Mouse (Mus musculus) adrenal gland, postnatal 25 days (tissue): Measurements from ENCODE around the gene Dad1. TPM values are rescaled to one million over a fixed set of nuclear protein-coding genes. Genes with fewer than 3 reads are reported as not detected.
A peak's percentile ranks its signal among the peaks of the same experiment; 100 is the strongest.

Experiments
- DNase-seq: peaks from one replicate; pipeline ENCODE4 v3.0.0; 2021; ENCODE audit warnings: mixed read lengths
- long read RNA-seq: library from polyadenylated mRNA; stranded (forward); transcript quantifications from one replicate; pipeline ENCODE4 v2.0.0, GENCODE M21; 2021
- total RNA-seq: library from RNA; stranded (reverse); gene quantifications from 2 replicates; pipeline ENCODE4 v1.2.3, GENCODE M21; 2021

Gene Dad1
- 310 and 330 TPM in 2 replicates for total RNA-seq
- long read RNA-seq, transcript Dad1-201 (3 exons, 878 nt): major isoform, 229 of 232 reads
- long read RNA-seq, partial matches to known transcripts: 2 of 232 reads
- long read RNA-seq, other reads (novel, unspliced or antisense): 1 of 232 reads

DNA sequence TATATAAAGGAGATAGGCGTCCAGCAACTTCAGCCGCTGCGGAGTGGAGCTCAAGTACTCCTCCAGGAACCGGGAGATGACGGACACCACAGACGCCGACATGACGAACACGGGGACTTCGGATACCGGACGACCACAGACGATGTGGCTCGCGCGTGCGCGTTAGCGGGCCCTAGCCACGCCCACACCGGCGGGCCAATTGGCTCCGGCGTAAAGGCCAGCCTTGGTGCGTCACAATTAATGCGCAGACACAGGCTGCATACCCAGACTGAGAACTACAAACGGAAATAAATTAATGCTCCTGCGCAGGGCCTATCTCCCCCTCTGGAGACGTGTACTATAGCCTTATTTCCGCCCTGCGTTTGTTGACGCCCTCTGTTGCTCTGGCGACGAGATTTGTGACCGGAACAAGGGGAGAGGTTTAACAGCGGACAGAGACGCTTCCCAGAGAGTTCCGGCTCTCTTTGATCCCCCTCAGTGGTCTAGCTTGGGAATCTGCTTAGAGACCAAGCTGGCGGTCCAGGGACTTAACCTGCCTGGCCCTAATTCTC lies at the start of gene Dad1, which contains the start of gene Abhd4:
TSS of gene Dad1 (minus strand) at position 364 of the 551 bp plus-strand sequence.
TSS of gene Abhd4 (plus strand) at position 448 of the 551 bp plus-strand sequence.
- peak; percentile 97 for DNase-seq

DNA sequence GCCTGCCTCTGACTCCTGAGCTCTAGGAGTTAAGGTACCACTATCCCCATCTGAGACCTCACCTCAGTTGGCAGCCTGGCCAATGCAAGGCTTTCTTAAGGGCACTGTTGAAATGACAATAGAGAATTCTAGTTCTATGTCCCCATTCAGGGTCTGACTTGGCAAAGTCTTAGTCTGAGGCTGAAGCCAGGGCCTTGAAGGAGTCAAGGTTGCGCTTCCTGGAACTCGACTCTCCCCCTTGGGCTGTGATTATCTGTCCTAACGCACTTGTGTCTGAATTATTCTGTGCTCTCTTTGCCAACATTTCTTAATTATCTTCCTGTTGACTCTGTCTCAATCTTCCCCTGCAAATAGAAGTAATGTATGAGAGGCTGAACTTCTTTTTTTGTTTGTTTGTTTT lies 46.8 kb upstream of the Dad1 start:
- peak; percentile 12 for DNase-seq

DNA sequence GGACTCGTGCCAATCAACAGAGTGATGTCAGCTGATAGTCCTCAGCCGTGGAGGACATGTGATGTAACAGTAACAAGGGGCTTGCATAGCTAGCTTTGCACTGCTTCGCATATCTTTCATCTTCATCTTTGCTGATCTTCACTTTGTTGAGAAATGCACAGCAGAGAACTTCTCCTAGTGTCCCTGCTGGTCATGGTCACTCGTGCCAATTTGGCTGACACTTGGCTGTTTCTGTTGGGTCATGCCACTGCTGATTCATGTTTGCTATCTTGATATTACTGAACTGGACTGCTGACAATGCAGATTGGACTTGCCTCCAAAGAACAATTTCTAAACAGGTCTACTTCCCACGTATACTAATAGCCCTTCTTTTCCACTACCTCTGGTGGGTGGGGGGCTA lies 46.2 kb upstream of the Dad1 start:
- peak; percentile 68 for DNase-seq

DNA sequence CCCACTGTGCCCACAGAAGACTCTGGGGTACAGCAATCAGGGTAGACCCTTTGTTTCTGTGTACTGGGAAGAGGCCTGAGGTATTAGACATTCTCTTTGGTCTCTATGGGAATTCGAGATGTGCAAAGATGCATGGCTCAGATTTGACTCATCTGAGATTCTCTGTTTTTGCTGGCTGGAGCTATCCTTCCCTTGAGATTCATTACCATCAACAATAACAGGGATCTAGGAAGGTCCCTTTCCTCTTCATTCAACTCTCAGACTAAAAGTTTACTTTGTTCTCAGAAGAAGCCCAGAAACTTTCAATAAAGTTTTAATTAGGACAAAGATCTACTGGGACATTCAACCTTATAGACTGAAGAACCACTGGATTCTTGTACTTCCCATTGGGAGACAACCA lies 30.9 kb upstream of the Dad1 start, which contains the start of gene Olfr49:
TSS of gene Olfr49 (minus strand) at position 101 of the 400 bp plus-strand sequence.
- DNase-seq: no peak

DNA sequence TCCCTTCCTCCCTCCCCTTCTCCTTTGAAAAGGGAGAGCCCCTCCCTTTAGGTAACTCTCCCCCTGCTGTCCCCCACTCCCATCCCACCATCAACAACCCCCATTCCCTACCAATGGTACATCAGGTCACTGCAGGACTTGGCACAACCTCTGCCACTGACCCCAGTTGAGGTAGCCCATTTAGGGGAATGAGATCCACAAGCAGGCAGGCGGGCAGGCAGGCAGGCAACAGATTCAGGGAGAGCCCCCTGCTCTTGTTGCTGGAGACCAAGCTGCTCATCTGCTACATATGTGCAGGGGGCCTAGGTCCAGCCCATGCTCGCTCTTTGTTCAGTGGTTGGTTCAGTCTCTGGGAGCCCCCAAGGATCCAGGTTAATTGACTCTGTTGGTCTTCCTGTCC lies 22.5 kb upstream of the Dad1 start:
- DNase-seq: no peak

DNA sequence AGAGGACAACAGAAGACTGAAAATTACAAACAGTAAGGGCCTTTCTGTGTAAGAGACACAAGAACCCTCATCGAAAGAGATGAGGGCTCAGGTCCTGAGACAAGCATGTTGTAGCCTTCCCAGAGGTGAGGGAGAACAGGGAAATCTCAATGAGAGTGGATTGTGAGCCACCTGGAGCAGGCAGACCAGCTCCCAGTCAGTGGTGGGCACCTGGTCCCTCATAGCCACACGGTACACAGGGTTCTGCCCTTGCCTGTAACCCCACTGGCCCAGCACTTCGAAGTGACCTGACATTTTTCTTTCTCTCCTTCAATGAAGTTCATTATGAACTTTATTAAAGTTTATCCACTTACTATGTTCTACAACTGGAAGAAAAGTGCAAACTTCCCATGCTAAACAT lies 18.8 kb upstream of the Dad1 start:
- DNase-seq: no peak

DNA sequence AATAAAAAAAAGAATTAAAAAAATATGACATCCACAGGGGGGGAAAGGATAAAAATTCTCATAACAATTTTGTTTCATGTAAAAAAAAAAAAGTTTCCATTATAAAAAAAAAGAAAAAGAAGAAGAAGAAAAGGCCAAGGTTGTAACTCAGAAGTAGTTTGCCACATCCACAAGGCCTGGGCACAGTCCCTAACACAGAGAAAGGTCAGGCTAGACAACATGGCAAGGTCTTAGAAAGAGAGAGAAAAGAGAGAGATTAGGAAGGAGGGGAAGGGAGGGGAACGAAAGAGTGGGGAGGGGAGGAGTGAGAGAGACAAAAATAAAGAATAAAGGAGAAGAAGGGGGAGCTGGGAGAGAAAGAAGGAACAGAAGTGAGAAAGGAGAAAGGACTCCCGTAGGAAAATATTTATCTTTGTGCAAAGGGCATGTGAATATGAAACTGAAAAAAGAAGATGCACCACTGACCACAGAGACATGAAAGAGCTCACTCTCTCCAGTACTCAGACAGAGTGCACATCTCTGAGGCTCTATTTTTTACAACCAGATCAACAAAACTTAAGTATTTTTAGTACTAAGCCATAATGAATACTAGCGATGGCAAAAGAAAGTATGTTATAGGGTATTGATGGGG lies 18.2 kb upstream of the Dad1 start:
- no peak for DNase-seq

DNA sequence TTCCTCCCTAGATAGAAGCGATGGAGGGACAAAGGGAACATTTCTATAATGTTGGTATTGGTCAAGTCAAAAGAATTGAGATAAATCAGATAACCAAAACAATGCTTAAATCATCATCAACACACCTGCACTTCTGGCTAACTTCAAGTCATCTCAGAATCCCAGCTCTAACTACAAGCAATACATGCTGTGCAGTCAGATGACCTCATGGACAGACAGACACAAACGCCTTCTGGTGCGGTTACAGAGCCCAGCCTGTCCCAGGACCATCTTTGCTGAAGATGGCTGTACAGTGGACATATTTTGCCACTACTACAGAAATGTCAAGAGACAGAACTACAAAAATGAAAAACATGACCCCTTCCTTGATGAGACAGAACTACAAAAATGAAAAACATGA lies 16.5 kb upstream of the Dad1 start:
- DNase-seq: no peak

DNA sequence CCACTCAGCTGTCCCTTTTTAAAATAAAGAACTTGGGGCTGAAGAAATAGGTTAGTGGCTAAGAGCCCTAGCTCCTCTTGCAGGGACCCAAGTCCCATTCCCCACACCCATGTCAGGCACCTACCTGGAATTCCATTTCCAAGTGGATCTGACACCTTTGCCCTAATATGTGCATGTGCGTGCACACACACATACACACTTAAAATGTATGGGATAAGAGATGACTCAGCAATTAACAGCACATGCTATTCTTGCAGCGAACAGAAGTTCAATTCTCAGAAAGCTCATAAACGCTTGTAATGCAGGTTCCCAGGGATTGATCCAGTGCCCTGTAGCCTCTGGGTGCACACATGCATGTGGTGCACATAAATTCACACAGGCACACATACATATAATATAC lies 15.7 kb upstream of the Dad1 start:
- no peak for DNase-seq

DNA sequence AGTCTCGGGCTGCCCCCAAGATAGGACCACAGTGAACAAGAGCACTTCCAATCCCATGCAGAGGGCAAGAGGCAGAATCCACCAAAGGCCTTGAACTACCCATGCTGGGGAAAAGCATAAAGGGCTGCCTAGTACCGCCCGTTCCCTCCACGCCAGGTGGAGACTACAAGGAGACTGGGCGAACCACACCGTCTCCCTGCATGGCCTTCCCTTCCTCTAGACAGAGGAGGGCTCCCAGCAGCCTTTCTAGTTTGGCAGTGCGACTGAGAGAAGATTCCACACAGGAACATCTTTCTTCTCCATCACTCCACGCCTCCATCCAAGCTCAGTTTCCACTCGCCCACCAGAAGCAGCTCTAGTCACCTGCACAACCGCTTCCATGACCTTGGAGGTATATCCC lies 14.1 kb upstream of the Dad1 start:
- DNase-seq: no peak

DNA sequence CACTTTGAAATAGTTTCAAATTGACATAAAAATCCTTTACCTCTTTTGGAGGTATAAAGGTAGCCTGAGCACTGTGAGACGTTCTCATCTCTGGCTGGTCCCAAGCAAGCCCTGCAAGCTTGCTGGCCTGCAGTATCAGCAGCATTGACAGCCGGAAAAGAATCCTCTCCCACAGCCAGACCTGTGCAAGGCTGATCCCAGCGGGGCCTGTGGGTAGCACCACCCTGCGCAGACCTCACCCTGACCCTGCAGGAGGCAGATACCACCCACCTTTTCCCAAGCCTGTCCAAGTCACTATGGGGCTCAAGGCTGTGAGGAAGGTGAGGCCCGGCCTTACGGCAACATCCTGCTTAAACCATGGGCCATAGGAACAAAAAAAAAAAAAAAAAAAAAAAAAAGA lies 12.0 kb upstream of the Dad1 start:
- no peak for DNase-seq

DNA sequence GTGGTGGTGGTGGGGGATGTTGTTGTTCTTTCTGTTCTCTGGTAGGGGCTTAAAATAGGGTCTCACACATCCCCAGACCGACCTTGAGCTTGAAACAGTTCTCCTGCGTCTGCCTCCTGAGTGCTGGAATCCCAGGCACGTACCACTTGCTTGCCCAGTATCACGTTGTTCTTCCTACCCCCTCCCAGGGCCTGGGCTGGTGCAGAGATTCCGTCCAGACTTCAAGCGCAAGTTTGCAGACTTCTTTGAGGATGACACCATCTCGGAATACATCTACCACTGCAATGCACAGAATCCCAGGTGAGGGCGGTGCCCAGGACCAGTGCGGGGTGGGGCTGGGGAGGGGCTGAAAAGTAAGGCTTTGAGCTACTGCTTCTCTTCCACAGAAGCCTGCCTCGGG lies 11.2 kb upstream of the Dad1 start:
- no peak for DNase-seq

DNA sequence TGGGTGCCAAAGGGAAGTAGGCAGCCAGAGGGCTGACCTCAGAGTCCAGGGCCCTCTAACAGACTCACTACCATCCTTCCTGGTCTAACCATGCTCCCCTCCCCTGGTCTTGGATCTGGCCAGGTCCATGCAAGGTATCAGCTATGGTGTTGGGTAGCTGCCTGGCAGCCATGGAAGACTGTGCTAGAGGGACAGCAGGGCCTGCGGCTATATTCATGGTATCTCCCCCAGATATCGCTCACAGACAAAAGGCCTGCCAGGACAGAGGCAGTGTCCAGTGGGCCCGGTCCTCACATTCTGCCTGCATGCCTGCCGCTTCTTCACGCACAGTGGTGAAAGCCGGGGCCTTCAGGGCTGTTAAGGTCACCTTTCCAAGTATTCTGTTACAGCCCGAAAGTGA lies 10.3 kb upstream of the Dad1 start:
- no peak for DNase-seq

DNA sequence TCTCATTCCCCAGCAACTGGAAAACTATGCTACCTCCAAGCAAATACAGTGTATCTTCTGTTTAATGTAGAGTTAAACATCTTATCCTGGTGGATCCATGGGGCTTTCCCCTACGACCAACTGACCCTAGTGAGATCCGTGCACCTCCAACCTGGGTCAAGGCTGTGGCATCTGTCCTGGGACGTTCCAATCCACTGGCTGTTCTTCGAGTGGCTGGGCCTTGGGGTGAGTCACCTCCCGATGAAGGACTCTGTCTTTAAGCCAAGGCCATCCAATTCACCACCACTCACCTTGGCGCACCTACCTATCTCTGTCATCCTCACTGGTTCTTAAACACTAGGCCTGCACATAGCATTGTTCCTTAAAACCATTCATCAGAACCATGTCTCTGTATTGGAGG lies 9.2 kb upstream of the Dad1 start:
- DNase-seq: no peak

DNA sequence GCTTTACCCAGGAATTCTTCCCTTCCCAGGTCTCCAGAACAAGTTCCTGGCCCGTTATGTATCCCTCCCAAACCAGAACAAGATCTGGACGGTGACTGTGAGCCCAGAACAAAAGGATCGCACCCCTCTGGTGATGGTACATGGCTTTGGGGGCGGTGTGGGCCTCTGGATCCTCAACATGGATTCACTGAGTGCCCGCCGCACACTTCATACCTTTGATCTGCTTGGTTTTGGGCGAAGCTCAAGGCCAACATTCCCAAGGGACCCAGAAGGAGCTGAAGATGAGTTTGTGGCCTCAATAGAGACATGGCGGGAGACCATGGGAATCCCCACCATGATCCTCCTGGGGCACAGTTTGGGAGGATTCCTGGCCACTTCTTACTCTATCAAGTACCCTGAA lies 8.7 kb upstream of the Dad1 start:
- no peak for DNase-seq

DNA sequence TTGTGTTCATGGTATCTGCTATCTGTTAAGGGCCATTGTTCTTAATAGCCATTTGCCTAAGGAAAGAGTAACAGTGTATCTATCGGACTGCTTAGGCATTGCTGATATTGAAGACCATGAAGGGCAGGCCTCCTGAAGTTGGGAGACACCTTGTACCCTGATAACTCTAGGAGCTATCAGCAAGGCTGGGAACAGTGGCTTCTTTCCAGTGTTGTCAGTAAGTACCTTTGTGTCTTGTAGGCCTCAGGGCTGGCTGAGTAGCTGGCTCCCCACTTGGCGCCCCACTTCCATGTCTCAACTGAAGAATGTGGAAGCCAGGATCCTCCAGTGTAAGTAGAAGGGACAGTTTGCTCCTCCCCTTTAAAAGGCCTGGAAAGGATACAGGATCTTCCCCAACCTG lies 7.5 kb upstream of the Dad1 start:
- no peak for DNase-seq

DNA sequence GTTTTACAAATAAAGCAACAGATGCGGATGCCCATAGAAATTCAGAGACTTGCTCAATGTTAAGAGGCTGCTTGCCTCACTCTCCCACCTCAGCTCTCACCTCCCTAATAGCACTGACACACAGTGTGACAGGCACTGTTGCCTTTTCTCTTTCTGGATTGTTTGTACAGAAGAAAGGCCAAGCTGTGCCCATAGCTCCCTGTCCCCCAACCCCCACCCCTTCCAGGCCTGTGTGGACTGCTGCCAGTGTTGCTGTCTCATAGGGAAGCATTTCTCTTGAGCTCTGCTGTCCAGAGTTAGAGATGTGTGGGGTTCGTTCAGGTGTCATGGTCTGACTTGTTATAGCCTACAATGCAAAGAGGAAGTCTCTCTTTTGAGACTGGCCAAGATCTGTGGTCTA lies 6.3 kb upstream of the Dad1 start:
- peak; percentile 71 for DNase-seq

DNA sequence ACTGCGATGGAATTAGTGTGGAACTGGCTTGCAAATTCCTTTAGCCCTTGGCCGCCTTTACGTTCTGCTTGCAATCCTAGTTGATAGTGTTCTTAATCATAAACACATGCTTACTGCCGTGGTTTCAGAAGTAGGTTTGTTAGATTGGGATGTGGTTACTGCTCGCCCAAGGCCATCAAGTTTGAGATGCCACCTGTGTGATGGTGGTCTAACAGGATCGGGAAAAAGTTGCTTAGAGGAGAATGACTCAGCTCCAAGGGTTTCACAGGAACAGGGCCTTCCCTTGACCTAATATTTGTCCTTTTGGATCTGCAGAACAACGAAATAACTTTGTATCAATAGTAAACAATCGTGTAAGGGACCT lies 5.8 kb upstream of the Dad1 start:
- DNase-seq: no peak

DNA sequence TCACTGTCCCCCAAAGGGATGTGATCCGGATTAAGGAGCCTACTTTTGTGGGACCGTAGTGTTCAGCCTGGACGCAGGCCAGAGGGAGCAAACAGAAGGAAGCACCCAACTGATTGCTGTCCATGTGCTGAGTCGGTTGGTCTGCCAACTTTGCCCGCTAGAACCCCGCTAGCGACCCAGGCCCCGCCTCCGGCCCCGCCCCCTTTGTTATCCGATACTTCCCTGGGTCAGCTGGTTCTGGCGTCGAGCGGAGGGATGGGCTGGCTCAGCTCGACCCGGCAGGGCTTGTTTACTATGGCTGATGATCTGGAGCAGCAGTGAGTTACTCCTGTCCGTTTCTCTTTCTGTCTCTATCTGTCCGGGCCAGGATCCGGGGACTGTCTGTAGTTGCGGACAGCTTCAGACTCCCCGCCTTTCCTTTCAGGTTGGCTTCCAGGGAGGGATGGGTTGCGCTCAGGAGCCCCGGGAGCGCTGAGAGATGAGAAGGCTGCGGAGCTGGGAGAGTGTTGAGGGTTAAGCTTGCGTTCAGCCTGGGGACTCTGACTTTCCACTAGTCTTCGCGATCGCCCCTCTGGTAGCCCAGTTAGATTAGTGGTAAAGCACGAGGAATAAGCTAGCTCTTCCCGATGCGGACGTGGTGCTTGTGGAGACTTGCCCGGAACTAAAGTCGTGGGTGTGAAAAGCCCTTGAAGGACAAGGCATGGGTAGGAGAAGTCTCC lies 5.3 kb upstream of the Dad1 start:
- DNase-seq: peak; percentile 99

DNA sequence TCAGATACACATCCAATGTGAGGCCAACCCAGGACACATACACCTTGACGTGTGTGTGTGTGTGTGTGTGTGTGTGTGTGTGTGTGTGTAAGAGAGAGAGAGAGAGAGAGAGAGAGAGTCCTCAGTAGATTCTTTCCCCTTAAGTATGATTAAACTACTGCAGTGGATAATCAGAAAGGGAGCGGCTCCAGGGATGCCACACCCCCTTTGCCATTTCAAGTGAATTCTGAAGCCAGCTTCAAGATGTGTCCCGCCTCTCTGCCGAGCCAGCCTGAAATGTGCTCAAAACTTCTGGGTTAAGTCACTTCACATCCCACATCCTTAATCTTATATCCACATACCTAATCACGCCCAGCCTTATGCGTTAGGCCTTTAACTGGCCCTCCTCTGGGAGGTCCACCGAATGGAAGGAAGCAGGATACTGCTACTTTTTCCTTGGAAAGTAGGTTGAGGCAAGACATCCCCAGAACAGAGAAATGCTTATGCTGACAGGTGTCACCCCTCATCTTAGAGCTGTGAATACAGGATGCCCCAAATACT lies 4.3 kb upstream of the Dad1 start:
- no peak for DNase-seq

DNA sequence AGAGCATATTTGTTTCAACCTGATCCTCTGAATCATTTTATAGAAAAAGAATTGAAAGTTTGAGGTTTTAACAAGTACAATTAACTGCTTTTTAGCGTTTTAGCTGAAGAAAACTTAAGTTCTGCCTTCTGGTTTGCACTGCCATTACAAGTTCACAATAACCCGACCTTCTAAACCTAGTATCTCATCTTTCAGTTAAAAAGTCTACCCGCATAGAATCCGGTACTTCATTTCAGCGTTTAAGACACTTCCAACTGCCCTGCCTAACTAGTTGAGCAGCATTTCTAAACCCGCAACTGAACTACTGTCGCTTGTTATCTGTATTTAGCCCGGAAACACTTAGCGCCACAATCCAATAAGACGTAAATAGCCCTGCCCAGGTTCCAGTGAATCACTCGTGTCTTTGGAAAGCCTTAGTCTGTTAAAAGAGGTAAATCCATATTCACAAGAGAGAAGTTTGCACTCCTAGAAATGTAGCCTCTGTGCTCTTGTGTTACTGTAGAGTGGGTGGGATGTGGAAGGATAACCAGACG lies 832 bp upstream of the Dad1 start:
- no peak for DNase-seq

DNA sequence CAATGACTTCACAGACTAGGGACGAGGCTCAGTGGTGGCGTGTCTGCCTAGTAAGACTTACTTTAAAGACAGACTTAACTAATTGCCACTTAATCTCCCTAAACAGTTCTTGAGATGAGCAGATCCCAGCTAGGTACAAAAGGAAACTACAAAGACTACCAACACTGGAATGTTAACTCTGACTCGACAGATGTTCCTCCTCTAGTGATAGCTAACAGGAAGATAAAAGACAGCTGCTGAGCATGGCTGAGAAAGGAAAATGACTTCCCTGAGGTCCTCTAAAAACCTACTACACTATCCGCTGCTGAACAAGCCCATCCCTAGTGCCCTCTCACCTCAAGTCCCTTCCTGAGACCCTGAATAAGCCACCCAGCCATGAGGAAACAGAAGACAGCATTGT lies 3.8 kb downstream of the Dad1 start:
- no peak for DNase-seq

DNA sequence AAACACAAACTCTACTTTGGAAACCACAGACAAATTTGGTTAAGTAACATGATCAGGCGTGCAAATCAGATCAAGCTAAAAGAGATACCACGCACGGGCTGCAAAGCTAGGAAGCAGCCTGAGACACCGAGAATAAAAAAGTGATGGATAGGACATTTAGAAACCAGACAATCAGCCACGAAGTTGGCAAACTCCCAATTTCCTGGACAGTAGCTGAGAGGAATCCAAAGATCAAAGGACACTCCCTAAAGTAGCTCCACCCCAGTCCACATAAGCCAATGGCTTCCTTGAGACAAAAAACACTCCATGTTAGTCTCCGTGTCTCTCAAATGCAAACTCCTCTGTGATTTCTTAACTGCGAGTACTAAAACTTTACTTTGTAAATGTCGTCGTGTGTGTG lies 4.6 kb downstream of the Dad1 start:
- peak; percentile 40 for DNase-seq
